Comparison of ENCODE assay signal across 9 mouse cellular contexts in genomic region chr16:18518091-18518490, GRCm38 (mm10). TPM values are rescaled to one million over a fixed set of nuclear protein-coding genes. Genes with fewer than 3 reads are reported as not detected.
A peak's percentile ranks its signal among the peaks of the same experiment; 100 is the strongest.
DNase-seq lines count a peak whose midpoint lies in the region; ATAC-seq and TF ChIP-seq lines count a peak whose summit lies in the region.
"Had no signal": no experiment of that assay in that cellular context is flagged by ENCODE, and none has a peak within 500 bp of the region (broad histone marks: within the 10 kb centered on the region; RNA-seq: fewer than 3 reads in every experiment).

No protein-coding gene starts in this region.

- H3K9me3 ChIP-seq in liver, embryonic 14.5 days (ENCODE audit: control insufficient read depth, low read length) = no peaks in the 10 kb centered on the region
- no peaks in the 10 kb centered on the region for H3K9me3 ChIP-seq in liver, embryonic 11.5 days (ENCODE audit: control insufficient read depth, low read length)
- no peaks in the 10 kb centered on the region for H3K9me3 ChIP-seq in lung, postnatal 0 days (ENCODE audit: low read length)
- H3K9me3 ChIP-seq in limb, embryonic 10.5 days (replicated peaks) = no peaks in the 10 kb centered on the region
- H3K9me3 ChIP-seq: neural tube, embryonic 12.5 days had no signal

- ATAC-seq in liver, embryonic 14.5 days (ENCODE audit: insufficient read depth) = no peak
- no peak for ATAC-seq in liver, embryonic 11.5 days (replicated peaks; ENCODE audit: low FRiP score)
- ATAC-seq in lung, postnatal 0 days = peak; percentile 52

- H3K27me3 ChIP-seq in liver, embryonic 14.5 days (ENCODE audit: control insufficient read depth, insufficient read depth, low read length) = no peaks in the 10 kb centered on the region
- H3K27me3 ChIP-seq in liver, embryonic 11.5 days (replicated peaks; ENCODE audit: control insufficient read depth, insufficient read depth, low read length) = no peaks in the 10 kb centered on the region
- no peaks in the 10 kb centered on the region for H3K27me3 ChIP-seq in lung, postnatal 0 days (replicated peaks; ENCODE audit: insufficient read depth, low read length)
- no peaks in the 10 kb centered on the region for H3K27me3 ChIP-seq in limb, embryonic 10.5 days (ENCODE audit: low read depth, poor library complexity, severe bottlenecking)
- H3K27me3 ChIP-seq: neural tube, embryonic 12.5 days had no signal

- TF ChIP-seq EP300 in liver, embryonic 14.5 days (IDR thresholded peaks at IDR 0.05; ENCODE audit: low read depth) = no peak
- TF ChIP-seq EP300 in lung, postnatal 0 days (IDR thresholded peaks at IDR 0.05) = no peak

- no peak overlapping the region for H3K4me2 ChIP-seq in liver, embryonic 14.5 days (ENCODE audit: low read depth)
- no peak overlapping the region for H3K4me2 ChIP-seq in liver, embryonic 11.5 days
- H3K4me2 ChIP-seq in lung, postnatal 0 days (replicated peaks; ENCODE audit: low read depth, low read length) = no peak overlapping the region
- H3K4me2 ChIP-seq: neural tube, embryonic 12.5 days had no signal

- H3K4me1 ChIP-seq in liver, embryonic 14.5 days (replicated peaks; ENCODE audit: control insufficient read depth in 2 of 2, insufficient read depth in 2 of 2, low read length in 1 of 2) = no peaks in the 10 kb centered on the region
- H3K4me1 ChIP-seq in liver, embryonic 11.5 days (replicated peaks; ENCODE audit: control insufficient read depth, insufficient read depth, low read length) = no peaks in the 10 kb centered on the region
- H3K4me1 ChIP-seq in lung, postnatal 0 days (ENCODE audit: insufficient read depth, low read depth, low read length) = no peaks in the 10 kb centered on the region
- no peaks in the 10 kb centered on the region for H3K4me1 ChIP-seq in limb, embryonic 10.5 days
- H3K4me1 ChIP-seq: neural tube, embryonic 12.5 days had no signal

- peak; percentile 46; the same call in 1 of the 2 replicates for TF ChIP-seq CTCF in liver, embryonic 14.5 days (IDR thresholded peaks at IDR 0.05; ENCODE audit: low read depth)
- TF ChIP-seq CTCF in lung, postnatal 0 days (IDR thresholded peaks at IDR 0.05) = peak; percentile 62

- H3K4me3 ChIP-seq in liver, embryonic 14.5 days (ENCODE audit: insufficient read depth in 1 of 2, low read depth in 2 of 2, low read length in 2 of 2) = no peak overlapping the region
- H3K4me3 ChIP-seq in liver, embryonic 11.5 days (ENCODE audit: low read depth, low read length) = no peak overlapping the region
- no peak overlapping the region for H3K4me3 ChIP-seq in lung, postnatal 0 days (ENCODE audit: low read depth, low read length)
- H3K4me3 ChIP-seq in limb, embryonic 10.5 days = no peak overlapping the region
- H3K4me3 ChIP-seq: neural tube, embryonic 12.5 days had no signal

- H3K36me3 ChIP-seq in liver, embryonic 14.5 days (replicated peaks; ENCODE audit: control insufficient read depth, insufficient read depth, low read depth) = no peaks in the 10 kb centered on the region
- no peaks in the 10 kb centered on the region for H3K36me3 ChIP-seq in liver, embryonic 11.5 days (ENCODE audit: control insufficient read depth, insufficient read depth, low read length)
- H3K36me3 ChIP-seq in lung, postnatal 0 days (ENCODE audit: insufficient read depth, low read length) = no peaks in the 10 kb centered on the region
- H3K36me3 ChIP-seq in limb, embryonic 10.5 days = no peaks in the 10 kb centered on the region
- H3K36me3 ChIP-seq: neural tube, embryonic 12.5 days had no signal

- no peak overlapping the region for H3K9ac ChIP-seq in liver, embryonic 14.5 days (replicated peaks)
- H3K9ac ChIP-seq in liver, embryonic 11.5 days (ENCODE audit: low read depth, low read length) = no peak overlapping the region
- no peak overlapping the region for H3K9ac ChIP-seq in lung, postnatal 0 days (replicated peaks; ENCODE audit: low read depth)
- H3K9ac ChIP-seq: neural tube, embryonic 12.5 days had no signal

- peak; percentile 21 for DNase-seq in adrenal gland, adult 2 months
- DNase-seq in adrenal gland, adult 18-20 months (ENCODE audit: low spot score in 2 of 2) = no peak
- no peak for DNase-seq in liver, embryonic 14.5 days (ENCODE audit: low read depth in 3 of 3, low spot score in 3 of 3)
- no peak for DNase-seq in liver, embryonic 11.5 days (ENCODE audit: low spot score)
- no peak for DNase-seq in lung, postnatal 0 days (ENCODE audit: low spot score)
- peak; percentile 70 to 77 for DNase-seq in thymus, postnatal 10 days (ENCODE audit: low spot score in 2 of 2)
- DNase-seq in urinary bladder, postnatal 4 days (ENCODE audit: low spot score in 2 of 2) = no peak
- DNase-seq in limb, embryonic 10.5 days (ENCODE audit: low spot score) = no peak

- no peak overlapping the region for H3K27ac ChIP-seq in liver, embryonic 14.5 days
- no peak overlapping the region for H3K27ac ChIP-seq in liver, embryonic 11.5 days (ENCODE audit: low read depth, low read length)
- H3K27ac ChIP-seq in lung, postnatal 0 days (ENCODE audit: low read length) = no peak overlapping the region
- no peak overlapping the region for H3K27ac ChIP-seq in limb, embryonic 10.5 days
- H3K27ac ChIP-seq: neural tube, embryonic 12.5 days had no signal

RNA-seq across cellular contexts. Expression of gene Rtl10, which starts 19.4 kb away (rescaled TPM):
- total RNA-seq in adrenal gland, adult 2 months (2021) = 1 to 10 TPM; 4.4 to 5.8 TPM
- 6.4 and 8.3 TPM in 2 replicates for polyA plus RNA-seq in adrenal gland, adult 2 months (2012; rRNA removed)
- 1 to 10 TPM; 5.1 to 6.7 TPM for total RNA-seq in adrenal gland, adult 18-20 months (2021)
- polyA plus RNA-seq in liver, embryonic 14.5 days (2012; rRNA removed) = 2.2 and 2.3 TPM in 2 replicates
- polyA plus RNA-seq in liver, embryonic 14.5 days (2014; fragmentation: Nextera tagmentation; extraction: Ambion mirVana) = 0.63 and 1.0 TPM in 2 replicates
- polyA plus RNA-seq in liver, embryonic 11.5 days (2014; fragmentation: Nextera tagmentation; extraction: Ambion mirVana) = 1.9 and 2.1 TPM in 2 replicates
- polyA plus RNA-seq in lung, postnatal 0 days (2015; fragmentation: Nextera tagmentation; extraction: Ambion mirVana) = 1.1 TPM in 2 replicates
- 2.5 and 2.8 TPM in 2 replicates for polyA plus RNA-seq in limb, embryonic 10.5 days (2016; fragmentation: Nextera tagmentation; extraction: Ambion mirVana)

RNA-seq across cellular contexts. Expression of gene Gnb1l, which starts 19.6 kb away (rescaled TPM):
- total RNA-seq in adrenal gland, adult 2 months (2021) = 1 to 10 TPM; 4.4 to 7.8 TPM
- 10.5 and 15.5 TPM in 2 replicates for polyA plus RNA-seq in adrenal gland, adult 2 months (2012; rRNA removed)
- total RNA-seq in adrenal gland, adult 18-20 months (2021) = 1 to 10 TPM; 4.0 to 5.4 TPM
- polyA plus RNA-seq in liver, embryonic 14.5 days (2012; rRNA removed) = 5.7 and 6.0 TPM in 2 replicates
- polyA plus RNA-seq in liver, embryonic 14.5 days (2014; fragmentation: Nextera tagmentation; extraction: Ambion mirVana) = 7.7 and 9.0 TPM in 2 replicates
- polyA plus RNA-seq in liver, embryonic 11.5 days (2014; fragmentation: Nextera tagmentation; extraction: Ambion mirVana) = 17.8 and 18.4 TPM in 2 replicates
- 8.1 and 8.4 TPM in 2 replicates for polyA plus RNA-seq in lung, postnatal 0 days (2015; fragmentation: Nextera tagmentation; extraction: Ambion mirVana)
- polyA plus RNA-seq in limb, embryonic 10.5 days (2016; fragmentation: Nextera tagmentation; extraction: Ambion mirVana) = 15.3 and 18.4 TPM in 2 replicates

Comparison
In these comparisons a context has a peak if more than half of its experiments do, and no peak if none do; other contexts are left out.
1. DNase-seq: peak in adrenal gland, adult 2 months (single experiment) and thymus, postnatal 10 days (2 of 2); none in adrenal gland, adult 18-20 months (0 of 2), liver, embryonic 14.5 days (0 of 3), liver, embryonic 11.5 days (single experiment), lung, postnatal 0 days (single experiment), urinary bladder, postnatal 4 days (0 of 2) and limb, embryonic 10.5 days (single experiment).